Mouse (Mus musculus): ENCODE measurements around the gene Sema4a. TPM values are rescaled to one million over a fixed set of nuclear protein-coding genes. Genes with fewer than 3 reads are reported as not detected.
A peak's percentile ranks its signal among the peaks of the same experiment; 100 is the strongest.

Sema4a gene
- polyA plus RNA-seq, 1 experiment from 2014 or later: 93.1 TPM

- Histone ChIP-seq H3K9ac (ENCODE audit: low read depth, low read length) (no peak overlapping the region), H3K36me3 (ENCODE audit: control insufficient read depth, insufficient read depth) (peaks cover 15% of the 10 kb centered on the region), H3K4me3 (ENCODE audit: low read depth, low read length) (no peak overlapping the region), H3K4me2 (replicated peaks; ENCODE audit: low read depth) (peak overlapping the region; percentile 66), H3K27me3 (replicated peaks; ENCODE audit: control insufficient read depth, insufficient read depth, low read length) (peaks cover 5% of the 10 kb centered on the region), H3K9me3 (ENCODE audit: control insufficient read depth) (no peaks in the 10 kb centered on the region), H3K4me1 (replicated peaks; ENCODE audit: control insufficient read depth, insufficient read depth, low read length) (peaks cover 10% of the 10 kb centered on the region; the same call in 1 of the 2 replicates), H3K27ac (ENCODE audit: low read depth, low read length) (peak overlapping the region; percentile 95)
- peak; percentile 47 for ATAC-seq
- no peak for TF ChIP-seq CTCF (IDR thresholded peaks at IDR 0.05; ENCODE audit: low read depth)
- WGBS: 34% methylated on average over 8 of the region's 8 CpGs
These were observed 4.7 kb downstream of the Sema4a start for GRCm38 (mm10) chr3:88456313-88456712.

- peak overlapping the region; percentile 69 for H3K9ac ChIP-seq (ENCODE audit: low read depth, low read length)
- H3K4me3 ChIP-seq (ENCODE audit: low read depth, low read length): peak overlapping the region; percentile 29
- peak; percentile 52 for ATAC-seq
- H3K4me2 ChIP-seq (replicated peaks; ENCODE audit: low read depth): peak overlapping the region; percentile 66
- H3K36me3 ChIP-seq (ENCODE audit: control insufficient read depth, insufficient read depth): peaks cover 15% of the 10 kb centered on the region
- 43% methylated on average over 18 of the region's 18 CpGs for WGBS
- H3K4me1 ChIP-seq (replicated peaks; ENCODE audit: control insufficient read depth, insufficient read depth, low read length): peaks cover 10% of the 10 kb centered on the region; the same call in 1 of the 2 replicates
- TF ChIP-seq CTCF (IDR thresholded peaks at IDR 0.05; ENCODE audit: low read depth): no peak
- no peaks in the 10 kb centered on the region for H3K9me3 ChIP-seq (ENCODE audit: control insufficient read depth)
- H3K27me3 ChIP-seq (replicated peaks; ENCODE audit: control insufficient read depth, insufficient read depth, low read length): peaks cover 5% of the 10 kb centered on the region
- peak overlapping the region; percentile 95 for H3K27ac ChIP-seq (ENCODE audit: low read depth, low read length)
These were observed 5.3 kb downstream of the Sema4a start for GRCm38 (mm10) chr3:88455588-88456264.

GRCm38 (mm10) chr3:88454762-88455587, 6.0 kb downstream of the Sema4a start:
- ATAC-seq: peak; percentile 76
- Histone ChIP-seq H3K36me3 (ENCODE audit: control insufficient read depth, insufficient read depth) (peaks cover 22% of the 10 kb centered on the region), H3K9ac (ENCODE audit: low read depth, low read length) (peak overlapping the region; percentile 69), H3K9me3 (ENCODE audit: control insufficient read depth) (no peaks in the 10 kb centered on the region), H3K4me2 (replicated peaks; ENCODE audit: low read depth) (peak overlapping the region; percentile 66), H3K4me3 (ENCODE audit: low read depth, low read length) (peak overlapping the region; percentile 29), H3K27ac (ENCODE audit: low read depth, low read length) (peak overlapping the region; percentile 95), H3K27me3 (replicated peaks; ENCODE audit: control insufficient read depth, insufficient read depth, low read length) (peaks cover 5% of the 10 kb centered on the region), H3K4me1 (replicated peaks; ENCODE audit: control insufficient read depth, insufficient read depth, low read length) (peaks cover 10% of the 10 kb centered on the region; the same call in 1 of the 2 replicates)
- 26% methylated on average over 9 of the region's 9 CpGs for WGBS
- TF ChIP-seq CTCF (IDR thresholded peaks at IDR 0.05; ENCODE audit: low read depth): no peak

- peaks cover 4% of the 10 kb centered on the region; the same call in 1 of the 2 replicates for H3K27me3 ChIP-seq (replicated peaks; ENCODE audit: control insufficient read depth, insufficient read depth, low read length)
- WGBS: 68% methylated on average over 8 of the region's 8 CpGs
- H3K27ac ChIP-seq (ENCODE audit: low read depth, low read length): 0 out of 2 replicates have a peak overlapping the region, but pooled peaks have one; percentile 95
- H3K36me3 ChIP-seq (ENCODE audit: control insufficient read depth, insufficient read depth): peaks cover 32% of the 10 kb centered on the region
- no peak overlapping the region for H3K9ac ChIP-seq (ENCODE audit: low read depth, low read length)
- ATAC-seq: no peak
- peak overlapping the region; percentile 66 for H3K4me2 ChIP-seq (replicated peaks; ENCODE audit: low read depth)
- no peak for TF ChIP-seq CTCF (IDR thresholded peaks at IDR 0.05; ENCODE audit: low read depth)
- H3K9me3 ChIP-seq (ENCODE audit: control insufficient read depth): no peaks in the 10 kb centered on the region
- peaks cover 13% of the 10 kb centered on the region for H3K4me1 ChIP-seq (replicated peaks; ENCODE audit: control insufficient read depth, insufficient read depth, low read length)
- no peak overlapping the region for H3K4me3 ChIP-seq (ENCODE audit: low read depth, low read length)
These were observed 7.0 kb downstream of the Sema4a start for GRCm38 (mm10) chr3:88453986-88454385.

- H3K4me3 ChIP-seq (ENCODE audit: low read depth, low read length): no peak overlapping the region
- TF ChIP-seq CTCF (IDR thresholded peaks at IDR 0.05; ENCODE audit: low read depth): no peak
- no peaks in the 10 kb centered on the region for H3K9me3 ChIP-seq (ENCODE audit: control insufficient read depth)
- no peak overlapping the region for H3K27ac ChIP-seq (ENCODE audit: low read depth, low read length)
- WGBS: 75% methylated on average over 8 of the region's 8 CpGs
- ATAC-seq: no peak
- H3K36me3 ChIP-seq (ENCODE audit: control insufficient read depth, insufficient read depth): peaks cover 33% of the 10 kb centered on the region
- no peaks in the 10 kb centered on the region for H3K27me3 ChIP-seq (replicated peaks; ENCODE audit: control insufficient read depth, insufficient read depth, low read length)
- no peak overlapping the region for H3K9ac ChIP-seq (ENCODE audit: low read depth, low read length)
- H3K4me2 ChIP-seq (replicated peaks; ENCODE audit: low read depth): peak overlapping the region; percentile 2; the same call in 1 of the 2 replicates
- H3K4me1 ChIP-seq (replicated peaks; ENCODE audit: control insufficient read depth, insufficient read depth, low read length): peaks cover 17% of the 10 kb centered on the region
These were observed 7.6 kb downstream of the Sema4a start for GRCm38 (mm10) chr3:88453369-88453768.

- no peaks in the 10 kb centered on the region for H3K27me3 ChIP-seq (replicated peaks; ENCODE audit: control insufficient read depth, insufficient read depth, low read length)
- no peak overlapping the region for H3K27ac ChIP-seq (ENCODE audit: low read depth, low read length)
- no peak overlapping the region for H3K9ac ChIP-seq (ENCODE audit: low read depth, low read length)
- WGBS: 54% methylated on average over 6 of the region's 6 CpGs
- peaks cover 33% of the 10 kb centered on the region for H3K36me3 ChIP-seq (ENCODE audit: control insufficient read depth, insufficient read depth)
- TF ChIP-seq CTCF (IDR thresholded peaks at IDR 0.05; ENCODE audit: low read depth): no peak
- H3K4me3 ChIP-seq (ENCODE audit: low read depth, low read length): no peak overlapping the region
- no peaks in the 10 kb centered on the region for H3K9me3 ChIP-seq (ENCODE audit: control insufficient read depth)
- peaks cover 17% of the 10 kb centered on the region for H3K4me1 ChIP-seq (replicated peaks; ENCODE audit: control insufficient read depth, insufficient read depth, low read length)
- no peak for ATAC-seq
- H3K4me2 ChIP-seq (replicated peaks; ENCODE audit: low read depth): 0 out of 2 replicates have a peak overlapping the region, but pooled peaks have one; percentile 2
These were observed 8.3 kb downstream of the Sema4a start for GRCm38 (mm10) chr3:88452716-88453115.

Measured in intestine, postnatal 0 days (tissue).